Mouse (Mus musculus): ENCODE measurements around the gene Slc29a1.

GRCm38 (mm10) chr17:45575123-45575897 is 24.1 kb downstream of the Slc29a1 start:
- TF ChIP-seq EP300 (IDR thresholded peaks at IDR 0.05; ENCODE audit: insufficient read depth, low read depth, low read length), result no peak
- no peak for TF ChIP-seq CTCF (IDR thresholded peaks at IDR 0.05; ENCODE audit: low read depth, low read length)

Data from ES-Bruce4 (cell line).